Mouse (Mus musculus): ENCODE results near the gene Gm39566. TPM values are rescaled to one million over a fixed set of nuclear protein-coding genes. Genes with fewer than 3 reads are reported as not detected.

The Gm39566 gene
- polyA plus RNA-seq, 2 experiments: not detected

- no peak for DNase-seq (ENCODE audit: low spot score)
- H3K9ac ChIP-seq (ENCODE audit: low read depth, low read length, severe bottlenecking): no peak overlapping the region
Measured at GRCm38 (mm10) chr11:69776488-69776887, 38.6 kb downstream of the Gm39566 start.

GRCm38 (mm10) chr11:69775716-69776115 lies 39.4 kb downstream of the Gm39566 start:
- Histone ChIP-seq H3K27ac (replicated peaks; ENCODE audit: low read depth, low read length) (no peak overlapping the region), H3K9me3 (ENCODE audit: control insufficient read depth, low read length) (no peaks in the 10 kb centered on the region), H3K4me2 (replicated peaks; ENCODE audit: low read depth, low read length, severe bottlenecking) (no peak overlapping the region), H3K36me3 (ENCODE audit: control insufficient read depth, insufficient read depth, low read length) (peaks cover 29% of the 10 kb centered on the region), H3K4me3 (replicated peaks; ENCODE audit: low read length) (no peak overlapping the region), H3K27me3 (ENCODE audit: control insufficient read depth, insufficient read depth, low read length) (no peaks in the 10 kb centered on the region), H3K4me1 (ENCODE audit: control insufficient read depth, insufficient read depth, low read length) (peaks cover 6% of the 10 kb centered on the region), H3K9ac (ENCODE audit: low read depth, low read length, severe bottlenecking) (no peak overlapping the region)
- WGBS: 67% methylated on average over 10 of the region's 10 CpGs
- DNase-seq (ENCODE audit: low spot score) (no peak), ATAC-seq (ENCODE audit: low FRiP score, low read depth) (no peak)
- TF ChIP-seq POLR2A (IDR thresholded peaks at IDR 0.05; ENCODE audit: borderline replicate concordance, extremely low read depth, insufficient read depth, insufficient read length): no peak

More at GRCm38 (mm10) chr11:69776488-69776887, 38.6 kb downstream of the Gm39566 start:
- no peaks in the 10 kb centered on the region for H3K9me3 ChIP-seq (ENCODE audit: control insufficient read depth, low read length)
- WGBS: 85% methylated on average over 20 of the region's 20 CpGs
- H3K27me3 ChIP-seq (ENCODE audit: control insufficient read depth, insufficient read depth, low read length): no peaks in the 10 kb centered on the region
- no peak for TF ChIP-seq POLR2A (IDR thresholded peaks at IDR 0.05; ENCODE audit: borderline replicate concordance, extremely low read depth, insufficient read depth, insufficient read length)
- ATAC-seq (ENCODE audit: low FRiP score, low read depth): no peak
- H3K4me2 ChIP-seq (replicated peaks; ENCODE audit: low read depth, low read length, severe bottlenecking): no peak overlapping the region
- H3K4me3 ChIP-seq (replicated peaks; ENCODE audit: low read length): no peak overlapping the region
- no peak overlapping the region for H3K27ac ChIP-seq (replicated peaks; ENCODE audit: low read depth, low read length)
- H3K4me1 ChIP-seq (ENCODE audit: control insufficient read depth, insufficient read depth, low read length): peaks cover 6% of the 10 kb centered on the region
- peaks cover 29% of the 10 kb centered on the region for H3K36me3 ChIP-seq (ENCODE audit: control insufficient read depth, insufficient read depth, low read length)

GRCm38 (mm10) chr11:69774961-69775360 lies 40.1 kb downstream of the Gm39566 start:
- no peak overlapping the region for H3K4me3 ChIP-seq (replicated peaks; ENCODE audit: low read length)
- H3K9me3 ChIP-seq (ENCODE audit: control insufficient read depth, low read length): no peaks in the 10 kb centered on the region
- DNase-seq (ENCODE audit: low spot score): no peak
- H3K27ac ChIP-seq (replicated peaks; ENCODE audit: low read depth, low read length): no peak overlapping the region
- no peak for TF ChIP-seq POLR2A (IDR thresholded peaks at IDR 0.05; ENCODE audit: borderline replicate concordance, extremely low read depth, insufficient read depth, insufficient read length)
- H3K4me2 ChIP-seq (replicated peaks; ENCODE audit: low read depth, low read length, severe bottlenecking): no peak overlapping the region
- H3K9ac ChIP-seq (ENCODE audit: low read depth, low read length, severe bottlenecking): no peak overlapping the region
- peaks cover 32% of the 10 kb centered on the region for H3K36me3 ChIP-seq (ENCODE audit: control insufficient read depth, insufficient read depth, low read length)
- no peak for ATAC-seq (ENCODE audit: low FRiP score, low read depth)
- no peaks in the 10 kb centered on the region for H3K27me3 ChIP-seq (ENCODE audit: control insufficient read depth, insufficient read depth, low read length)
- peaks cover 6% of the 10 kb centered on the region for H3K4me1 ChIP-seq (ENCODE audit: control insufficient read depth, insufficient read depth, low read length)
- WGBS: 66% methylated on average over 5 of the region's 5 CpGs

- Histone ChIP-seq H3K27ac (replicated peaks; ENCODE audit: low read depth, low read length) (no peak overlapping the region), H3K9me3 (ENCODE audit: control insufficient read depth, low read length) (no peaks in the 10 kb centered on the region), H3K4me1 (ENCODE audit: control insufficient read depth, insufficient read depth, low read length) (peaks cover 24% of the 10 kb centered on the region), H3K27me3 (ENCODE audit: control insufficient read depth, insufficient read depth, low read length) (no peaks in the 10 kb centered on the region), H3K4me3 (replicated peaks; ENCODE audit: low read length) (peak overlapping the region; percentile 92; the same call in 1 of the 2 replicates), H3K4me2 (replicated peaks; ENCODE audit: low read depth, low read length, severe bottlenecking) (peak overlapping the region; percentile 81), H3K36me3 (ENCODE audit: control insufficient read depth, insufficient read depth, low read length) (0 out of 2 replicates have a peak, but pooled peaks cover 4% of the 10 kb centered on the region), H3K9ac (ENCODE audit: low read depth, low read length, severe bottlenecking) (no peak overlapping the region; the same call in 1 of the 2 replicates)
- no peak for TF ChIP-seq POLR2A (IDR thresholded peaks at IDR 0.05; ENCODE audit: borderline replicate concordance, extremely low read depth, insufficient read depth, insufficient read length)
- WGBS: 60% methylated on average over 4 of the region's 4 CpGs
- ATAC-seq (ENCODE audit: low FRiP score, low read depth): no peak
- no peak for DNase-seq (ENCODE audit: low spot score)
Measured at GRCm38 (mm10) chr11:69767625-69767909, 47.5 kb downstream of the Gm39566 start.

- Histone ChIP-seq H3K27me3 (ENCODE audit: control insufficient read depth, insufficient read depth, low read length) (no peaks in the 10 kb centered on the region), H3K4me2 (replicated peaks; ENCODE audit: low read depth, low read length, severe bottlenecking) (peak overlapping the region; percentile 81), H3K36me3 (ENCODE audit: control insufficient read depth, insufficient read depth, low read length) (0 out of 2 replicates have a peak, but pooled peaks cover 4% of the 10 kb centered on the region), H3K27ac (replicated peaks; ENCODE audit: low read depth, low read length) (peak overlapping the region; percentile 93; the same call in 1 of the 2 replicates), H3K4me3 (replicated peaks; ENCODE audit: low read length) (peak overlapping the region; percentile 92), H3K9me3 (ENCODE audit: control insufficient read depth, low read length) (no peaks in the 10 kb centered on the region), H3K9ac (ENCODE audit: low read depth, low read length, severe bottlenecking) (peak overlapping the region; percentile 94), H3K4me1 (ENCODE audit: control insufficient read depth, insufficient read depth, low read length) (peaks cover 24% of the 10 kb centered on the region)
- DNase-seq (ENCODE audit: low spot score): no peak
- WGBS: 49% methylated on average over 13 of the region's 13 CpGs
- no peak for TF ChIP-seq POLR2A (IDR thresholded peaks at IDR 0.05; ENCODE audit: borderline replicate concordance, extremely low read depth, insufficient read depth, insufficient read length)
- ATAC-seq (ENCODE audit: low FRiP score, low read depth): no peak
Measured at GRCm38 (mm10) chr11:69766872-69767624, 48.0 kb downstream of the Gm39566 start.

All from limb, embryonic 14.5 days (tissue).